Mouse (Mus musculus): Measurements from ENCODE around the gene Sytl1.

GRCm38 (mm10) chr4:133266248-133266880 is 3.5 kb upstream of the Sytl1 start:
- TF ChIP-seq POLR2A (IDR thresholded peaks at IDR 0.05; ENCODE audit: borderline replicate concordance, control insufficient read depth, low read depth, low read length), result no peak
- no peak for TF ChIP-seq CTCF (IDR thresholded peaks at IDR 0.05; ENCODE audit: control insufficient read depth, insufficient read depth, low read length)

All from bone marrow, adult 2 months (tissue).